Mouse (Mus musculus): ENCODE measurements at regions not wholly inside any gene's neighbourhood (a gene's known extent, or its start where the extent isn't known, plus 50 kb on each side); places are given as distances from the start of the nearest gene placed in this dataset.
"Not testable (repeated sequence)": the region's sequence is repeated elsewhere in the genome, so short reads cannot be mapped to it uniquely, and the experiment has no call there.

DNA sequence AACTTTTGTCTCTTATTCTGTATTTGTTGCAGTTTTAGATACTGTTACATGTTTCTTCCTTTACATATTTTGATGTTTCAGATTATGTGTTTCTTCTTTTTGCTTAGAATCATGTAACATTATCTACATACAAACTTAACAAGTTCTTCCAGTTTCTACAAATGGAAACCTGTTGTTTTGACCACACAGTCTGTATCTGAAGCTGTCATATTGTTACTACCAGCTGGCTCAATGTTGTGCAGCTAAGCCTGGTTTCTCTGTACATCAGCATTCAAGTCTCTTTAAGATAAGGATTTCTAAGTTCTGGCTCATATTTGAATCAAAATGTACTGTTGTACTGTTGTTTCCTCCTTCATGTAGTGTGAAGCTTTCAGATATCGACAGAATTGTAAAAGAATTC, 65.4 kb upstream of the Vps41 start:
- POLR2A ChIA-PET: no interaction called here
- in situ Hi-C loops (cut with MboI; ENCODE audit: low pct_unique_long_range_greater_than_20kb): no loop called here
- peaks cover 4% of the 10 kb centered on the region for H3K27me3 ChIP-seq
- CTCF ChIA-PET: no interaction called here
- TF ChIP-seq CTCF (IDR thresholded peaks at IDR 0.05): no peak
- DNase-seq (ENCODE audit: low read depth, low spot score): no peak
- ATAC-seq: no peak

DNA sequence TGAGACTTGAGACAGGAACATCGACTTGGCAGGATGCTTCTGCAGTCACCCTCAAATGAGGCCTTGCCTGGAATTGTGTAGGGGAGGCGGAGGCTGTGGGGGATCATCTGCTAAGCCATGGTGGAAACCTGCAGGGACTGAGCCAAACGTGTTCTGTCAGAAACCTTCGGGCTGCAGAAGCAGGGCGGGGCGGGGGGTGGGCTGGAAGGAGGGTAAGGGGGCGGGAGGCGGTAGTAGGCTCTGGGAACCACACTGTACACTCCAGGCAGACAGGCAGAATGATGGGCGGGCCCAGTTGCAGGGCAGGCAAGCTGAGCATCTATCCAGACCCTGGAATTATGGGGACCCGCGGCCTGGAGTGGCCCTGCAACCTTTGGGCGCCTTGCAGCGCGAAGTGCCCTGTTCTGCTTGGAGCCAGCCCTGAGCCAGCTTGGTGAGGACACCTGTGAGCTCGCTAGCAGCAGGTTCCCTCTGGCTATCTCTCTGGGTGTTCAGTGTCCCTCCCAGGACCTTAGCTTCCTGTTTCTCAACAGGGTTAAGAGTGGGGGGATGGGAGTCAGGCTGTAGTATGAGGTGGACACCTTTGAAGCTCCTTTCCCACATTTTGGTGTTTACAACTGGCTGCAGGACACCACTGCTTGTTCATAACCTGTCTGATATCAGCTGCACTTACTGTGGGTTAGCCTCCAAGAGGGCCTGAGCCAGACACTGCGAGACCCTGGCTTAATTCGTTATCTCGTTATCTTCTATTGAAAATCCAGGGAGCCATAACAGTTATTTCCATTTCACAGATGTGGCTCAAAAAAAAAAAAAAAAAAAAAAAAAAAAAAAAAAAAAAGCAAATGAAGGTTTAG, 102.1 kb upstream of the Vps41 start:
- TF ChIP-seq CTCF (IDR thresholded peaks at IDR 0.05): no peak
- ChIA-PET CTCF (no interaction called here), POLR2A (no interaction called here)
- peak; percentile 12 for ATAC-seq
- DNase-seq (ENCODE audit: low read depth, low spot score): no peak
- H3K27me3 ChIP-seq: peaks cover 32% of the 10 kb centered on the region
- in situ Hi-C loops (cut with MboI; ENCODE audit: low pct_unique_long_range_greater_than_20kb): no loop called here

DNA sequence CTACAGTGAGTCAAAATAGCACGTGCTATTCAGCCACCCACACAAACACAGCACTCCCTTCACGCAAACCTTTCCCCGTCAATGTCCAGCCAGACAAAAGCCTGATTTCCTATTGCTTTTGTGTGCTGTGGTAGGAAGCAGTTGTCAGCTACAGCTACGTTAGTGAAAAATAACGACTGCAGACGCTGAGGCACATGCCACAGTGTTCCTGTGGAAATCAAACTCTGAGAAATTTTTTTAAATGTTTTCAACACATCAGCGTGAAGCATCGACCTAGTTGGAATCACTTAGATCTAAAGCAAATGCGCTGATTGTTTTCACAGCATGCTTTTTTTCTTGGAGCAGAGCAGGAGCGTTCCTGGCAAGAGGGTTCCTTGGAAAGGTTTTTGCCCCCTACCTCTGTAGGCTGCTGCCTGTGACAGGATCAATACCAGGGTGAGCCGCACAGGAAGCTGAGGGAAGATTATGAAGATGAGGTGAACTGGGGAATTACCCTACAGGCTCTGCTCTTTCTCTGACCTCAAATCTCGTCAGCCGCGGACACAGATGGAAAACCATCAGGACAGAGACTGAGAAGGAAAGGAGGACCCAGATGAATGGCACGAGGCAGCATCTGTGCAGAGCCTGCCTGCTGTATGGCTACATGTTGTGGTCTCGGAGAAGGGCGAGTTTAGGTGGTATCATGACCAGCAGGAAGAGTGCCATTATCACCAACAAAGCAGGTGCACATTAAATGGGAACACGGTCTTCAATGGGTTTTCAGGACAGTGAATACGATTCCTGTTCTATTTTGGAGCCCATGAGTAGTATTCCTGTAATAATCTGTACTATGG, 136.2 kb upstream of the Vps41 start:
- no peak for ATAC-seq
- no peak for TF ChIP-seq CTCF (IDR thresholded peaks at IDR 0.05)
- in situ Hi-C loops (cut with MboI; ENCODE audit: low pct_unique_long_range_greater_than_20kb): no loop called here
- no peak for DNase-seq (ENCODE audit: low read depth, low spot score)
- ChIA-PET POLR2A (no interaction called here), CTCF (no interaction called here)
- H3K27me3 ChIP-seq: peaks cover 8% of the 10 kb centered on the region

DNA sequence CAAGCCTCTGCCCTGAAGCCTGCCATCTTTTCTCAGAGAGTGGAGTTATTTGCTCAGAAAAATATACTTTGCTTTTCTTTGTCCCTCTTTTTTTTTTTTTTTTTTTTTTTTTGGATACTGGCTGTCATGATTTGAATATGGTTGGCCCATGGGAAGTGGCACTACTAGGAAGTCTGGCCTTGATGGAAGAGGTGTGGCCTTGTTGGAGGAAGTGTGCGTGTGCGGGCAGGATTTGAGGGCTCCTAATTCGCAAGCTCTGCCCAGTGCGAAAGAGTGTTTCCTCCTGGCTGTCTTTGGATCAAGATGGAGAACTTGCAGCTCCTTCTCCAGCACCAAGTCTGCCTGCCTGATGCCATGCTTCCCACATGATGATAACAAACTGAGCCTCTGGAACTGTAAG, 141.1 kb upstream of the Vps41 start:
- ATAC-seq: no peak
- ChIA-PET CTCF (no interaction called here), POLR2A (no interaction called here)
- H3K27me3 ChIP-seq: peaks cover 7% of the 10 kb centered on the region
- no peak for TF ChIP-seq CTCF (IDR thresholded peaks at IDR 0.05)
- DNase-seq (ENCODE audit: low read depth, low spot score): no peak
- in situ Hi-C loops (cut with MboI; ENCODE audit: low pct_unique_long_range_greater_than_20kb): no loop called here

DNA sequence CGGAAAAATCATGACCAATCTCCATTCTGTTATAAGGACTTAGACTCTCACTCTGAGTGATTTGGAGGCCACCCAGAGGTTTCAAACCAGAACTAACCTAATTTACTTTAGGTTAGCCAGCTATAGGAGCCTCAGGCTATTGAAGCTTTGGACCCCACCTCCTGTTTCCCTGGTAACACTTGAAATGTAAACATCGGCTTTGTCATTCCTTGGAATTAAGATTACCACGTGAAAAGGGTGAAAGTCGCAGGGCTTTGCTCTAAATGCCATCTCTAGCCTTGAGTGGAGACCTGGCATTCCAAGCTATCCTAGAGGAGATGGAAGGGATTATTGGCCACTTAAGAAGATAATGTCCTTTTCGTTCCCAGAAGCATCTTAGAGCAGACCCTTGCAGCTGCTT, 141.5 kb upstream of the Vps41 start:
- ChIA-PET CTCF (no interaction called here), POLR2A (no interaction called here)
- DNase-seq (ENCODE audit: low read depth, low spot score) (no peak), ATAC-seq (no peak)
- no peak for TF ChIP-seq CTCF (IDR thresholded peaks at IDR 0.05)
- in situ Hi-C loops (cut with MboI; ENCODE audit: low pct_unique_long_range_greater_than_20kb): no loop called here
- H3K27me3 ChIP-seq: peaks cover 9% of the 10 kb centered on the region

DNA sequence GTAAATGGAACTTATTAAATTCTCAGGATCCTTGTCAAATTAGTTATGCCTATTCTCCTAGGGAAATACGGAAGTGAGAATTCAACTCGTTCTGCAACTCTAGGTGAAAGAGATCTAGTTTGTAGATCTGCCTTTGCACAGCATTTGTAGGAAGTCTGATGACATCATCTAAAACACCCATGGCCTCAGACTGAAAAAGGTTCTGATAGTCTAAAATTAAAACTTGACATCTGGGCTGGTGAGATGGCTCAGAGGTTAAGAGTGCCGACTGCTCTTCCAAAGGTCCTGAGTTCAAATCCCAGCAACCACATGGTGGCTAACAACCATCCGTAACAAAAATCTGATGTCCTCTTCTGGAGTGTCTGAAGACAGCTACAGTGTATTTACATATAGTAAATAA, 144.5 kb upstream of the Pou6f2 start:
- POLR2A ChIA-PET; DNase-seq (ENCODE audit: low read depth, low spot score); H3K27me3 ChIP-seq; ATAC-seq; in situ Hi-C loops (cut with MboI; ENCODE audit: low pct_unique_long_range_greater_than_20kb); CTCF ChIA-PET: not testable (repeated sequence)

DNA sequence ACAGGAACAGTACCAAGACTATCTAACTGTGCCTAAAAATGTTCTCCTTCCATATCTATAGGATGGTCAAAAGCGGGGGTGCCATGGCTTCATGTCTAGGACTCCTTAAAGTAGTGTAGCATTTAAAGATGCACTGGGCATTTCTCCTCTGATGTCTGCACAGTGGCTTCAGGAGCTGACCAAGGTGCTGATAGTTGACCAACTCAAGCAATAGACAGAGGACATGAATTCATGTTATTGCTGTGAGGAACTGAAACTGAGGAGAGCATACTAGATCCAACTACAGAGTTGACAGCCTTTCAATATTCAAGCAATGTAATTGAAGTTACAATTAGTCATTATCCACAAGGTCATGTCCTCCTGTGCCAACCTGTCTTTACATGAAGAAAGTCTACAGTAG, 133.0 kb upstream of the Pou6f2 start:
- TF ChIP-seq CTCF (IDR thresholded peaks at IDR 0.05): no peak
- in situ Hi-C loops (cut with MboI; ENCODE audit: low pct_unique_long_range_greater_than_20kb): no loop called here
- no peaks in the 10 kb centered on the region for H3K27me3 ChIP-seq
- DNase-seq (ENCODE audit: low read depth, low spot score) (no peak), ATAC-seq (no peak)
- ChIA-PET POLR2A (no interaction called here), CTCF (no interaction called here)

DNA sequence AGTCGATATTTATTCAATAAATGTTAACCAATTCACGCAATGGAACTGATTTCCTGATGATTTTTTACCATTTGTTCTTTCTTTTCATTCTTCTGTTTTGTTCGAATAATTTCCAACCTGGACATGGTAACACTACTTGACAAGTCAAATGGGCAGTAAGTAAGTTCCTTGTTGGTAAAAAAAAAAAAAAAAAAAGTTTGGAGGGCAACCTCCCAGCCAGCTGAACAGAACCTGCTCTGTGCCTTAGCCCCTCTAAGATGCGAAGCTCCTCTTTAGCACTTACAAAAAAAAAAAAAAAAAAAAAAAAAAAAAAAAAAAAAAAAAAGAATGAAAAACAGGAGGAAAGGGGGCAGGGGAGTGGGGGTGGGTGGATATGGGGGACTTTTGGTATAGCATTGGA, 100.7 kb upstream of the Pou6f2 start:
- ATAC-seq (no peak), DNase-seq (ENCODE audit: low read depth, low spot score) (no peak)
- peaks cover 23% of the 10 kb centered on the region for H3K27me3 ChIP-seq
- CTCF ChIA-PET: interaction anchor here (1.0 kb wide), 1 partner anchor 13 kb away, joined by 3 read pairs; no protein-coding TSS in a partner anchor
- no peak for TF ChIP-seq CTCF (IDR thresholded peaks at IDR 0.05)
- POLR2A ChIA-PET: no interaction called here
- in situ Hi-C loops (cut with MboI; ENCODE audit: low pct_unique_long_range_greater_than_20kb): no loop called here

DNA sequence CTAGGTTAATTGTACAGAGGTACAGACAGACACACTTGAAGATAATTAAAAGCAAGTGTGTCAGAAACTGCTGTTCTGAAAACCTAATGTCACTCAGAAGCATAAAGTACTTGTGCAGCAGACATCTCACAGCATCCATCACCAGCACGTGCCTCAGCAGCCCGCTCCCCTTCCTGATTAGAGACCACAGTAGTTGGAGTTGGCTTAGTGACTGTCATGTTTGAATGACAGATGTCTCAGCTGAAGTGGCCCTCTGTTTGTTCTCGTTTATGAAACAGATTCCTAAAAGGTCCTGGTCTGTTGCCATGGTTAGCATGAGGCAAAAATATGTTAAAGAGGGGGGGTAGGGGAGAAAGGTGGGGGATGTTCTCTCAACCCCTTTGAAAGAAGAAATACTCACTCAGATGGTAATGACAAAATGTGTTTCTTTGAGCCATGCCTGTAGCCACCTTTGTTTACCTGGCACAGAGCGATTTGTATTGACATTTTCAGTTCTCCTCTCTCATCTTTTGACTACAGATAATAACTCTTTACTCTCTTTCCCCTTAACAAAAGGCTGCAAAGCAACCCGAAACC, 100.2 kb upstream of the Pou6f2 start:
- TF ChIP-seq CTCF (IDR thresholded peaks at IDR 0.05): no peak

DNA sequence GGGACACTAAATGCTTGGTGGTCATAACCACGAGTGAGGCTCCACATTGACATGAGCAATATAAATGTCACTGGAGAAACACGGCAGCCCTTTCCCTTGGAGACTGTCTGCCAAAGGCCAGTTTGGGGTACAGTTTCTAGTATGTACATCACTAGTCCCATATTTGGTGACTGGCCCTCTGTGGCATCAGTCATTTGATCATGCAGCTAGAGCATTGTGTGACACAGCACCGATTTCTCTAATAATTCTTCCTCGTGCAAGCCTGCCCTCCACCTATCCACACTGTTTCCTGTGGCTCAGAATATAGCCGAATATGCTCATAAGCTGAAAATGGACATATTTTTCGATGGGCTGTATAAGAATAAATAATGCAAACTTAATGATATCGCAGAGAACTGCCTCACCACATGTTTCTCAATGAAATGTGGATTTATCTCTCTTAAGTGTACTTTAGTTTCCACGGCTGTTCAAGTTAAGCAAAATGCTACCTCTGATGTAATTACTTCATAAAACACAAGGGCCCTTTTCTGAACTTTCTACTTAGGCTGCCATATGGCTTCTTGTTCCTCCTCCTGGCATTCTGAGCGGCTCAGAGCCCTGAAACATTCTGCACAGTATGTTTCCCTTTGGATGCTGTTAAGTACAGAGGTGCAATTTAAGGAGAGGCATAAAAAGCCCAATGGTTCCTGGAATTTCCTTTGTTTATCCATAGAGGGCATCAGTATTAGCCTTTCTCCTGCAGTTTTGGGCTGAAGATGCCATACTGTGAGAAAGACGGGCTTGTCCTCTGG, 97.7 kb upstream of the Pou6f2 start:
- CTCF ChIA-PET: no interaction called here
- ATAC-seq (no peak), DNase-seq (ENCODE audit: low read depth, low spot score) (no peak)
- H3K27me3 ChIP-seq: peaks cover 23% of the 10 kb centered on the region
- in situ Hi-C loops (cut with MboI; ENCODE audit: low pct_unique_long_range_greater_than_20kb): no loop called here
- no peak for TF ChIP-seq CTCF (IDR thresholded peaks at IDR 0.05)
- POLR2A ChIA-PET: no interaction called here

More for the DNA sequence above, 100.2 kb upstream of the Pou6f2 start:
- DNase-seq (ENCODE audit: low read depth, low spot score): no peak
- in situ Hi-C loops (cut with MboI; ENCODE audit: low pct_unique_long_range_greater_than_20kb): no loop called here
- H3K27me3 ChIP-seq: peaks cover 23% of the 10 kb centered on the region
- CTCF ChIA-PET: interaction anchor here (1.0 kb wide), 1 partner anchor 13 kb away, joined by 3 read pairs; no protein-coding TSS in a partner anchor
- POLR2A ChIA-PET: no interaction called here
- ATAC-seq: no peak

DNA sequence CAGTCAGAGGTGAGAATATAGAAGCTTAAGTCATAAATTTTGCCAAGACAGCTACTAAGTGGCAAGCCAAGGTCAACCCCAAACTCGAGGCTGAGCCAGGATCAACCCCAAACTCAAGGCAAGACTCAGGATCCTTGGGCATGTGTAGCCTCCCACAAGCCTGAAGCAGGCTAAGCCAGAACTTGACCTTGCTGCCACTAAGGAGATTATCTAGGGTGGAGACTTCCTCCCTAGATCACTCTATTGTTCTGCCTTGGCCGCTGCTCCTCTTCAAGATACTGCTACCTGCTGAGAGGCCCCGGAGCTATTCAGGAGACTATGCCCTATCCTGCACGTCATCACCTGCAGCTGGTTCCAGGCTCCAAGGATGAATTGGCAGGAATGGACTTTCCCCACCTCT, 88.3 kb upstream of the Pou6f2 start:
- ATAC-seq; in situ Hi-C loops (cut with MboI; ENCODE audit: low pct_unique_long_range_greater_than_20kb); DNase-seq (ENCODE audit: low read depth, low spot score); POLR2A ChIA-PET; CTCF ChIA-PET: not testable (repeated sequence)
- H3K27me3 ChIP-seq: peaks cover 19% of the 10 kb centered on the region

Measured in Patski (cell line).